Mouse (Mus musculus): ENCODE measurements at regions not wholly inside any gene's neighbourhood (a gene's known extent, or its start where the extent isn't known, plus 50 kb on each side); places are given as distances from the start of the nearest gene placed in this dataset.

DNA sequence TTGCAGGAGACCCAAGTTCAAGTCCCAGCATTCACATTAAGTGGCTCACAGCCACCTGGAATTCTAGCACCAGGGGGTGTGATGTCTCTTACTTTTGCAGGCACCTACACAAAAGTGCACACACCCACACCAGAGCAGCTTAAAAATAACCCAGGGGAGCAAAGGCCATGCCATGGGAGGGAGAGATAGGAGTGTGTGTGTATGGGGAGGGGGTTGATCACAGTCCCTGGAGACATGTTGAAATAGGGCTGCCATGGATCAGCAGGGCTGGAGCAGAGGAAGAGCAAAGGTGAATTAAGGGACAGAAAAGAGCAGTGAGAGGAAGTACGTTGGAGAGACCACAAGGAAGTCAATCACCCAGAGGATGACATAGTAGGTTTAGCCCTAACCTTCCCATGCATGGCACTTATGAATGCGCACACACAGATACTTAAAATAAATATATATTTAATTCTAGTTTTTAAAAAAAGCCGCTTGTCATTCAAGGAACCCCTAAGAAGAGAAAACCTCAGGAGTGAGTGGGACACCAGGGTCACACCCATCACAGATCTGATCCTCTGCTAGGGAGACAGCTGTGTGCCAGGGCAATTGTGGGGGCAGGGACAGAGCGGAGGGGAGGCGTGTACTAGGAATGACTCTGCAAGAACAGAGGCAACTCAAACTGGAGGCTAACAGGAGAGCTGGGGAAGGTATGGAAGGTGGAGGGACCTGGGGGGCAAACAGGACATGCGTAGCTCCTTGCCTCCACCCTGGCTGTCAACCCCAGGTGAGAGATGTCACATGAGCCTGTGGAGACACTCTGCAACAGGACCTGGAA is 189.5 kb upstream of the Rybp start:
- no peak for DNase-seq (ENCODE audit: low spot score)

- DNase-seq (ENCODE audit: low spot score), result no peak
Observed at GRCm38 (mm10) chr6:100475341-100475955, 188.2 kb upstream of the Rybp start.

DNA sequence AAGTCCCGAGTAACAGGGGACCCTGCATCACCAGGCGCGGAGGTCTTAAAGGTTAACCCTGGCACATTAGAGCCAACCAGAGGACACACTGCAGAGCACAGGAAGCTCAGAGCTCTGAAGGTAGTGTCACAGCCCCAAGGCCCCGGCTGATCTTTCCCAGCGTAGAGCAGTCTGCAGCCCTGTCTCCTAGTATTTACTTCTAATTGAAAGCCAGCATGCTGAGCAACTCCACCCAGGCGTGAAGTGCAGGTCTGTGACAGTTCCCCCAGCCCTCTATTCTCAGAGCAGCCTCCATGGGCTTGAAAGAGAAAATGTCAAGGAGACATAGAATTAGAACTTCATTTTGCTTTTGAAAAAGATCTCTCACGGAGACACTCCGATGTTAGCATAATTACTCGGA is 187.0 kb upstream of the Rybp start:
- DNase-seq (ENCODE audit: low spot score), result no peak

DNA sequence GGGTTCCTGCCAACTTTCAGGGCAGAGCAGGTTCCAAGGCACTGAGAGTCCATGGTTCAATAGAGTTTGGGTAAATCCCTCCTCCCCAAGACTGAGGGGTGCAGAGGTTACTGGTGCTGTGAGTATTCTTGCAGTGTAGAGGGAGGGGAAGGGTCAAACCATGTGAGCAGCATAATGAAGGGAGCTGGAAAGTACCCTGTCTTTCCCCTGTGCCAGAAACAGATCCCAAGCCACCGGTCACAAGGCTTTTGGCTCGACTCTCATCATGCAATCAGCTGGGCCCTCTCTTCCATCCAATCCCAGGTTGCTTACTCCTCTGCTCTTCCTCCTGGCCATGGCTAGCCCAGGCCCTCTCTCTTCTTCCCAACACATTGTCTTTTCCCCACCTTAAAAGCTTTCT is 182.8 kb upstream of the Rybp start:
- no peak for DNase-seq (ENCODE audit: low spot score)

DNA sequence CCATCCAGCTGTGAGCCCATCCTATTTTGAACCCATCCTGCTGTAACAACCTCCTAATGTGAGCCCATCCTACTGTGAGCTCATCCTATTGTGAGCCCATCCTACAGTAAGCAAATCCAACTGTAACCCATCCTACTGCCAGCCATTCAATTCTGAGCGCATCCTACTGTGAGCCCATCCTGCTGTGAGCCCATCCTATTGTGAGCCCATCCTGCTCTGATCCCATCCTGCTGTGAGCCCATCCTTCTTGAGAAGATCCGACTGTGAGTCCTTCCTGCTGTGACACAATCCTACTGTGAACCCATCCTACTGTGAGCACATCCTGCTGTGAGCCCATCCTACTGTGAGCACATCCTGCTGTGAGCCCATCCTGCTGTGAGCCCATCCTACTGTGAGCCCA is 175.5 kb upstream of the Rybp start:
- DNase-seq (ENCODE audit: low spot score), result no peak

DNA sequence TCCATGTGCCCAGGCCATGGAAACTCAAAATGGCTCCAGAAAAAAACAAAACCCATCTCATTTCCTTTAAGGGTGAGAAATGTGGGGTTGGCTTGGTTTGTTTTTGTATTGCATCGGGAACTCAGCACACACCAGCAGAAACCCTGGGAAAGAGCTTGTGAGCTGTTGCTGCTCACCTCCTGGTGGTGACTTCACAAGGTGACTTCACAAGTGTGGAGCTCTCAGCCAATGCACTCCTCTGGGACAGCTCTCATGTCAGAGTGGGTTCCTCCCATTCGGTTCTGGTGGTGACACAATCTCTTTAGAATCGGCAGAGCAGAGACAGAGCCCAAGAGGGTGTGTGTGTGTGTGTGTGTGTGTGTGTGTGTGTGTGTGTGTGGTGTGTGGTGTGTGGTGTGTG is 166.1 kb upstream of the Rybp start:
- DNase-seq (ENCODE audit: low spot score), result no peak

DNA sequence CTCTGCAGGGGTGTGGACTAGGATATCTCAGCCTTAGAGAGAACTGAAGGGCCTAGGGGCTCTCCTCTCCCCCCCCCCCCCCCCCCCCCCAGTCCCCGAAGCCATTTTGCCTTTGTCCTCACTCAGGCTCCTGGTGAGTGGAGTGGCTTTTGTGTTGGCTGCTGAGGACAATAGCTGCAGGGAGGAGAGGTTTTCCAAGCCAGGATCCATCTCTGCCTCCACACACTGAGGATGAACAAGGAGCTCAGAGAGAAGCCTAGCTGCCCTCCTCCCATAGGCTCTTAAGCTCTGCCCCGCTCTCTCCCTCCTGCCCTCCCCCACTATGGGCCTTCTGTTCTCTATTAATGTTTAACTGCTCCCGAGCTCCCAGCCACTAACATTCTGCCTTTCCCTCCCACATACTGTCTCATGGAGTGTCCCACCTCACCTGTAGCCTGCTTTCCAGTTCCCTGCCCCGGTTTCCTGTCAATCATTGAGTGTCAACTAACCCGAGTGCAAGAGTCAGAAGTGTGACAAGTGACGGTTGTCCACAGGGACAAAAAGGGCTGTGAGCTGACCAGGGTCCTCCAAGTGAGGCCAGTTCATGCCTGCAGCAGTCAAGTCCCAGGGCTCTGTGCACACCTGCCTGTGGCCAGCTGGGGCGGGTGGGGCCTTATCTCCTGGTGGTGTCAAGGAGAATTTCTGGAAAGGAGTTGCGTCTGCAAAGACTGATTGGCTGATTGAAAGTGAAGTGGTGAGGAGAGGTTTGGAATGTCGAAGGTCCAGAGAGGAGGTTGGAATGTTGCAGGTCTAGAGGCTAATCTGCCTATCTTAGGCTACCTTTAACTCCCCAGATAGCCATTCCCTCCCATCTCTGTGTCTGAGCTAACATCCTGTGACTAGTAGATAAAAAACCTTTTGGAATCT is 165.1 kb upstream of the Rybp start:
- no peak for DNase-seq (ENCODE audit: low spot score)

DNA sequence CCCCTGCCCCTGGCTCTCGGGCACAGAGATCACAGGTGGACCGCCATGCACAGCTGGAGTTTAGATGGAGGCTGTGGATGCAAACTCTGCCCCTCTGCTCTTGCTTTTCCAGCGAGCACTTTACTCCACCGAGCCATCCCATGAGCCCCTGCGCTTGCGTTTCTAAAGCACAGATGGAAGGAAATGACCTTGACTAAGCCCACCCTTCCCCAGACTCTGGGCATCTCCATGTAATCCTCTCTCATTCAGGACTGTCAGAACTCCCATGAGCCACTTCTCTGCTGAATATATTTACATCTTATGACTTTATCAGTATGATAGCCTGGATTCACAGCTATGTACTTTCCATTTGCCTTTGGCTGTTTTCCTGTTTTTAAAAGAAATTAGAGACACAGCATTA is 162.8 kb upstream of the Rybp start:
- DNase-seq (ENCODE audit: low spot score), result no peak

GRCm38 (mm10) chr6:100449087-100449486 is 161.8 kb upstream of the Rybp start:
- DNase-seq (ENCODE audit: low spot score), result no peak

- no peak for DNase-seq (ENCODE audit: low spot score)
Observed at GRCm38 (mm10) chr6:100447211-100447610, 159.9 kb upstream of the Rybp start.

DNA sequence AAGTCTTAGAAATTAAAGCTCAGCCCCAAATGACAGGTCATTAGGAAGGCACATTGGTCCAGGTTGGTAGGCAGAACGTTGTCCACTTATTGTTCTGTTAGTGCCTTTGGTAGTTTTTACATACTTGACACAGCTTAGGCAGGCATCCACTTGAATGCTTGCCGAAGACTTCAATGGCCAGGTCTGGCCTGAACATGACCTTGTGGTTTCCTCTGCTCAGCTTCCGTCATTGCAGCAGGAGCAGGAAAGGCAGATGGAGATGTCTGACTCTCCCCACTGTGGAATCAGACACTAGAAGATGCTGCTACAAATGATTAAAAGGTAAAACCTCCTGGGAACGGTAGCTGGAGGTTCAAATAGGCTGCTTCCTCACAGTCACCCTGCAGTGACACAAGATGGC is 159.5 kb upstream of the Rybp start:
- no peak for DNase-seq (ENCODE audit: low spot score)

- DNase-seq (ENCODE audit: low spot score), result peak; percentile 7
Observed at GRCm38 (mm10) chr6:100439071-100439737, 151.9 kb upstream of the Rybp start.

DNA sequence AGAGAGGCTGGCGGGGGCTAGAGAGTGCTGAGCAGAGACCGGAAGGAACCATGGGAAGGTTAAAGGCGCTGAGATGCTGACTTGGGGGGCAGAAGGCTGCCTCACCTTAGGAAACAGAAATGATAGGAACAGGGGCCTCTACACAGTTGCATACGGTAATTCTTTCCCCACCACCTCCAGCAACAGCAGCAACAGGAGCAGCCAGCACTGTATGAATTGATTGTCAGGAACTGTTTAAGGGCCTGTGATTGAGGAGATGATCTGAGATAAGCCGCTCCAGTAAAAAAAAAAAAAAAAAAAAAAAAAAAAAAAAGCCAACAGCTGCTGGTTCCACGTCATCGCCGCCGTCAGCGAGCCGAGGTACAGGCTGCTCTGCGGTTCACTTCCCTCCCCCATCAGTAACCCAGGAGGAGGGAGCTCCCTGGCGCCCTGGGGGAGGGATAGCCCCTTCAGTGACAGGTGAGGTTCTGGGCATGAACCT is 151.3 kb upstream of the Rybp start:
- DNase-seq (ENCODE audit: low spot score), result no peak

GRCm38 (mm10) chr6:100437980-100438379 is 150.7 kb upstream of the Rybp start:
- DNase-seq (ENCODE audit: low spot score), result no peak

- no peak for DNase-seq (ENCODE audit: low spot score)
Observed at GRCm38 (mm10) chr6:100436507-100436906, 149.2 kb upstream of the Rybp start.

DNA sequence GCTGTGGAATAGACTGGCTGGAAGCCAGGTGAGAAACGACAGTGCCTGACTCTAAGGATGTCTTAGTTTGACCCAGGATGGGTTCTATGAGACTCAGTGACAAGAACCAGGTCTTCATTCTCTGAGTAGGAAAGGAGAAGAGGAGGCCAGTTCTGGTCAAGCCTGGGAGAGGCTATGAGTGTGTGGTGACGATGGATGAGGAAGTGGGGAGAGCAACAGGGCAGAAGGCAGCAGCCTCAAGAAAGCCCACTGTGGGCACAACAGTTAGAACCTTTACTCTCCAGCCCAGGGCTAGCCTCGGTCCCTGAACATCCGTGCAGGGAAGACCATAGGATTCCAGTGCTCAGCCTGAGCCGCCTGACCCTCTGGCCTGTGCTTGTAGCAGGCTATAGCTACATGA is 147.9 kb upstream of the Rybp start:
- no peak for DNase-seq (ENCODE audit: low spot score)

DNA sequence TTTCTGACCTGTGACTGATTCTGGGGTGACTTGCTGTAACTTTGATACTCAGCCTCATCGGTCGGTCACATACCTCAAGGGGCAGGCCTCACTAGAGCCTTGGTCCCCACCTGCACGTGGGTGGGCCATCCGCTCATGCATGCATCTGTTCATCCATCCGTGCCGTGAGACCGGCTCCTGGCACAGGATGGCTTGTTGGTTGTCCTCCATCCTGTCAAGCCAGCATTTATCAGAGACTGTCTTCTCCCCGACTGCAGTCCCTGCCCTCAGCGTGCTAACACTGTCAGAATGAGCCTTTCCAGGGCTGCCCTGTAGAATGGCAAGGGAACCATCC is 146.2 kb upstream of the Rybp start:
- no peak for DNase-seq (ENCODE audit: low spot score)

- no peak for DNase-seq (ENCODE audit: low spot score)
Observed at GRCm38 (mm10) chr6:100432688-100433533, 145.6 kb upstream of the Rybp start.

DNA sequence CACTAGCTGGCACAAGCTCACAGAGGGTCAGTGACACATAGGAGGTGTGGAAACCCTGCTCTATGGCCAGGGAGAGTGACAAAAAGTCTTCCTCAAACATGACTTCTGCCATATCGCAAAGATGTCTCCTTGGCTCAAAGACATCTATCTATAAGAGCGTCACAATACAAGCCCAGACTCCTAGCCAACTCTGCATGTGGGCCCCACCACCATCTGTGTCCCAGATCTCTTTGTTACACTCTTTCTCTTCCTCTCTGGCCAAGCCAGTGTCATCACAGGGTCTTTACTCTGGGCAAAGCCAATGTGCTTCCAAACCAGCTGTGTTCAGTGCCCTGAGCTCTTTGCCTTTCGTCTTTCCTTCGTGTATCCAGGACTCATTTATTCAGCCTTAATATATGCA is 143.0 kb upstream of the Rybp start:
- no peak for DNase-seq (ENCODE audit: low spot score)

DNA sequence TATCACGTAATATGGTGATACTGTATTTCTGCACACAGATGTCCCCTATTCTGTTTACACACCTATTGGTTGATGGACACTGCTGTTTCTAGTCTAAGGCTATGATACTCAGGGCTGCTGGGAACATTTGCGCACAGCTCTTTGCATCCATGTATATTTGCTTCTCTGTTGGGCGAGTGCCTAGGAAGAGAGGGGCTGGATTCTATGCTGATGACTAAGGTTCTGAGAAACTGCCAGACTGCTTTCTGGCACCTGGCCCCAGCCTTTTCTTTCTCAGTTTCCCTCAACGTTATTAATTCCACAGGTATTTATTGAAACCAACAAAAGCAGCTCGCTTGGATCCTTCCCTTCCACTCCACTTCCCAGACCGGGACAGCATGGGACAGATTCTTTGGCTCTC is 142.2 kb upstream of the Rybp start:
- no peak for DNase-seq (ENCODE audit: low spot score)

DNA sequence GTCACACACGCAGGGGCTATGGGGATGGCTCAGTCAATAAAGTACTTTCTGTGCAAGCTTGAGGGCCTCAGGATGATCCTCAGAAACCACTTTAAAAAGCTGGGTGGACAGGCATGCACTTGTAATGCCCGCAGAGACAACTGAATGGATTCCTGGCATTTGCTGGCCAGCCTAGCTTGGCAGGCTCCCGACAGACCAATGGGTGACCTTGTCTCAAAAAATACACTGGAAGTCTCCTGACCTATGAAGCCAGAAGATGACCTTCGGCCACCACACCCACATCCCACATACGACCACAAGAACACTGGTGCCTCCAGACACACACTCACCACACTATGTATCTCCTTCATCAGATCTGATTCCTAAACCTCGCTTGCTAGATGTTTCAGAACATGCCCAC is 141.5 kb upstream of the Rybp start:
- no peak for DNase-seq (ENCODE audit: low spot score)

Data from layer of hippocampus, adult 9-10 months (tissue).